Mouse (Mus musculus): ENCODE measurements around the gene Zbtb38. TPM values are rescaled to one million over a fixed set of nuclear protein-coding genes. Genes with fewer than 3 reads are reported as not detected.

Zbtb38 gene
- polyA plus RNA-seq, 1 experiment from 2014 or later: 11.3 TPM

- H3K27me3 ChIP-seq (ENCODE audit: control insufficient read depth, insufficient read depth, low read length): peaks cover 12% of the 10 kb centered on the region; the same call in 1 of the 2 replicates
- H3K4me2 ChIP-seq: no peak overlapping the region
- H3K36me3 ChIP-seq (ENCODE audit: control insufficient read depth, insufficient read depth, low read length): no peaks in the 10 kb centered on the region
- 77% methylated on average over 16 of the region's 16 CpGs for WGBS
- H3K27ac ChIP-seq (ENCODE audit: low read depth, low read length): no peak overlapping the region
- no peak overlapping the region for H3K9ac ChIP-seq (ENCODE audit: low read length)
- ATAC-seq (ENCODE audit: low FRiP score) (no peak), DNase-seq (ENCODE audit: low spot score, missing footprints) (no peak)
- peaks cover 36% of the 10 kb centered on the region for H3K4me1 ChIP-seq (ENCODE audit: control insufficient read depth, insufficient read depth, low read length)
- H3K4me3 ChIP-seq (ENCODE audit: low read depth, low read length): no peak overlapping the region
- H3K9me3 ChIP-seq (ENCODE audit: control insufficient read depth, low read length): no peaks in the 10 kb centered on the region
Observed at GRCm38 (mm10) chr9:96728338-96729162, 24.1 kb downstream of the Zbtb38 start.

- Histone ChIP-seq H3K4me3 (ENCODE audit: low read depth, low read length) (no peak overlapping the region), H3K4me2 (no peak overlapping the region), H3K9me3 (ENCODE audit: control insufficient read depth, low read length) (no peaks in the 10 kb centered on the region), H3K27me3 (ENCODE audit: control insufficient read depth, insufficient read depth, low read length) (peaks cover 13% of the 10 kb centered on the region; the same call in 1 of the 2 replicates), H3K9ac (ENCODE audit: low read length) (no peak overlapping the region), H3K36me3 (ENCODE audit: control insufficient read depth, insufficient read depth, low read length) (no peaks in the 10 kb centered on the region), H3K27ac (ENCODE audit: low read depth, low read length) (no peak overlapping the region), H3K4me1 (ENCODE audit: control insufficient read depth, insufficient read depth, low read length) (peaks cover 35% of the 10 kb centered on the region)
- WGBS: 93% methylated on average over 6 of the region's 6 CpGs
- ATAC-seq (ENCODE audit: low FRiP score) (no peak), DNase-seq (ENCODE audit: low spot score, missing footprints) (no peak)
Observed at GRCm38 (mm10) chr9:96727688-96728087, 24.9 kb downstream of the Zbtb38 start.

- Histone ChIP-seq H3K36me3 (ENCODE audit: control insufficient read depth, insufficient read depth, low read length) (no peaks in the 10 kb centered on the region), H3K9ac (ENCODE audit: low read length) (no peak overlapping the region), H3K4me2 (0 out of 2 replicates have a peak overlapping the region, but pooled peaks have one; percentile 8), H3K27ac (ENCODE audit: low read depth, low read length) (peak overlapping the region; percentile 40), H3K9me3 (ENCODE audit: control insufficient read depth, low read length) (no peaks in the 10 kb centered on the region), H3K27me3 (ENCODE audit: control insufficient read depth, insufficient read depth, low read length) (peaks cover 13% of the 10 kb centered on the region; the same call in 1 of the 2 replicates), H3K4me1 (ENCODE audit: control insufficient read depth, insufficient read depth, low read length) (peaks cover 24% of the 10 kb centered on the region), H3K4me3 (ENCODE audit: low read depth, low read length) (no peak overlapping the region)
- 38% methylated on average over 14 of the region's 14 CpGs for WGBS
- DNase-seq (ENCODE audit: low spot score, missing footprints) (no peak), ATAC-seq (ENCODE audit: low FRiP score) (peak; percentile 25)
Observed at GRCm38 (mm10) chr9:96726336-96727131, 26.1 kb downstream of the Zbtb38 start.

- Histone ChIP-seq H3K27ac (ENCODE audit: low read depth, low read length) (peak overlapping the region; percentile 40; the same call in 1 of the 2 replicates), H3K9me3 (ENCODE audit: control insufficient read depth, low read length) (no peaks in the 10 kb centered on the region), H3K27me3 (ENCODE audit: control insufficient read depth, insufficient read depth, low read length) (peaks cover 13% of the 10 kb centered on the region; the same call in 1 of the 2 replicates), H3K4me3 (ENCODE audit: low read depth, low read length) (no peak overlapping the region), H3K9ac (ENCODE audit: low read length) (0 out of 2 replicates have a peak overlapping the region, but pooled peaks have one; percentile 7), H3K4me1 (ENCODE audit: control insufficient read depth, insufficient read depth, low read length) (peaks cover 22% of the 10 kb centered on the region), H3K4me2 (peak overlapping the region; percentile 8; the same call in 1 of the 2 replicates), H3K36me3 (ENCODE audit: control insufficient read depth, insufficient read depth, low read length) (no peaks in the 10 kb centered on the region)
- WGBS: 5% methylated on average over 9 of the region's 9 CpGs
- DNase-seq (ENCODE audit: low spot score, missing footprints): peak; percentile 91
- peak; percentile 90 for ATAC-seq (ENCODE audit: low FRiP score)
Observed at GRCm38 (mm10) chr9:96725582-96726320, 26.9 kb downstream of the Zbtb38 start.

GRCm38 (mm10) chr9:96723650-96724049 is 29.0 kb downstream of the Zbtb38 start:
- H3K36me3 ChIP-seq (ENCODE audit: control insufficient read depth, insufficient read depth, low read length): no peaks in the 10 kb centered on the region
- H3K27me3 ChIP-seq (ENCODE audit: control insufficient read depth, insufficient read depth, low read length): peaks cover 13% of the 10 kb centered on the region; the same call in 1 of the 2 replicates
- H3K27ac ChIP-seq (ENCODE audit: low read depth, low read length): no peak overlapping the region
- H3K4me1 ChIP-seq (ENCODE audit: control insufficient read depth, insufficient read depth, low read length): peaks cover 26% of the 10 kb centered on the region
- WGBS: 89% methylated on average over 6 of the region's 6 CpGs
- H3K4me3 ChIP-seq (ENCODE audit: low read depth, low read length): no peak overlapping the region
- DNase-seq (ENCODE audit: low spot score, missing footprints): no peak
- H3K9me3 ChIP-seq (ENCODE audit: control insufficient read depth, low read length): no peaks in the 10 kb centered on the region
- no peak overlapping the region for H3K9ac ChIP-seq (ENCODE audit: low read length)
- no peak overlapping the region for H3K4me2 ChIP-seq
- no peak for ATAC-seq (ENCODE audit: low FRiP score)

- H3K9ac ChIP-seq (ENCODE audit: low read length): no peak overlapping the region
- H3K27me3 ChIP-seq (ENCODE audit: control insufficient read depth, insufficient read depth, low read length): peaks cover 5% of the 10 kb centered on the region; the same call in 1 of the 2 replicates
- no peak overlapping the region for H3K4me2 ChIP-seq
- no peak for DNase-seq (ENCODE audit: low spot score, missing footprints)
- H3K4me3 ChIP-seq (ENCODE audit: low read depth, low read length): no peak overlapping the region
- H3K27ac ChIP-seq (ENCODE audit: low read depth, low read length): no peak overlapping the region
- no peaks in the 10 kb centered on the region for H3K36me3 ChIP-seq (ENCODE audit: control insufficient read depth, insufficient read depth, low read length)
- WGBS: 88% methylated on average over 8 of the region's 8 CpGs
- no peak for ATAC-seq (ENCODE audit: low FRiP score)
- H3K4me1 ChIP-seq (ENCODE audit: control insufficient read depth, insufficient read depth, low read length): peaks cover 18% of the 10 kb centered on the region
- no peaks in the 10 kb centered on the region for H3K9me3 ChIP-seq (ENCODE audit: control insufficient read depth, low read length)
Observed at GRCm38 (mm10) chr9:96721163-96721799, 31.4 kb downstream of the Zbtb38 start.

- ATAC-seq (ENCODE audit: low FRiP score) (no peak), DNase-seq (ENCODE audit: low spot score, missing footprints) (no peak)
- no peak overlapping the region for H3K4me2 ChIP-seq
- peaks cover 5% of the 10 kb centered on the region; the same call in 1 of the 2 replicates for H3K27me3 ChIP-seq (ENCODE audit: control insufficient read depth, insufficient read depth, low read length)
- WGBS: 74% methylated on average over 11 of the region's 11 CpGs
- H3K4me1 ChIP-seq (ENCODE audit: control insufficient read depth, insufficient read depth, low read length): peaks cover 11% of the 10 kb centered on the region
- no peaks in the 10 kb centered on the region for H3K36me3 ChIP-seq (ENCODE audit: control insufficient read depth, insufficient read depth, low read length)
- no peak overlapping the region for H3K4me3 ChIP-seq (ENCODE audit: low read depth, low read length)
- no peak overlapping the region; the same call in 1 of the 2 replicates for H3K9ac ChIP-seq (ENCODE audit: low read length)
- H3K9me3 ChIP-seq (ENCODE audit: control insufficient read depth, low read length): no peaks in the 10 kb centered on the region
- no peak overlapping the region for H3K27ac ChIP-seq (ENCODE audit: low read depth, low read length)
Observed at GRCm38 (mm10) chr9:96720510-96721162, 32.0 kb downstream of the Zbtb38 start.

Data from midbrain, embryonic 11.5 days (tissue).